Mouse (Mus musculus) heart, embryonic 12.5 days (tissue): Measurements from ENCODE around the gene Mfap4. TPM values are rescaled to one million over a fixed set of nuclear protein-coding genes. Genes with fewer than 3 reads are reported as not detected.

Experiments used
- ATAC-seq: fragments of 200-750 bp; cut with Nextera tagmentation; 2 replicates; pipeline ENCODE4 v1.8.0; 2017; ENCODE audit warnings: moderate TSS enrichment, moderate library complexity; ENCODE audit not compliant: insufficient number of reproducible peaks, low FRiP score
- H3K27ac ChIP-seq: fragments of 300-500 bp; sonication (generic); 2 replicates; pipeline ENCODE4 v1.5.1; 2016; ENCODE audit warnings: mild to moderate bottlenecking, moderate library complexity; ENCODE audit not compliant: poor library complexity, severe bottlenecking
- H3K27me3 ChIP-seq: fragments of 300-500 bp; sonication (generic); replicated peaks from 2 replicates; pipeline ENCODE4 v1.6.1; 2016; ENCODE audit warnings: mild to moderate bottlenecking, moderate library complexity
- H3K36me3 ChIP-seq: fragments of 300-500 bp; sonication (generic); 2 replicates; pipeline ENCODE4 v1.6.1; 2016; ENCODE audit warnings: mild to moderate bottlenecking, moderate library complexity
- H3K4me1 ChIP-seq: fragments of 300-500 bp; sonication (generic); replicated peaks from 2 replicates; pipeline ENCODE4 v1.6.1; 2016; ENCODE audit warnings: mild to moderate bottlenecking
- H3K4me2 ChIP-seq: fragments of 300-500 bp; sonication (generic); 2 replicates; pipeline ENCODE4 v1.6.1; 2016; ENCODE audit warnings: mild to moderate bottlenecking, moderate library complexity
- H3K4me3 ChIP-seq: fragments of 300-500 bp; sonication (generic); 2 replicates; pipeline ENCODE4 v1.5.1; 2016; ENCODE audit warnings: mild to moderate bottlenecking
- H3K9ac ChIP-seq: fragments of 300-500 bp; sonication (generic); 2 replicates; pipeline ENCODE4 v1.6.1; 2016; ENCODE audit warnings: mild to moderate bottlenecking, moderate library complexity
- H3K9me3 ChIP-seq: fragments of 300-500 bp; sonication (generic); replicated peaks from 2 replicates; pipeline ENCODE4 v1.6.1; 2016; ENCODE audit warnings: mild to moderate bottlenecking, moderate library complexity
- WGBS: fragments of 180-500 bp; shearing (Covaris S2); methylation state at CpG from one replicate; pipeline ENCODE4 v1.1.7; 2016; 5-methylcytosine and 5-hydroxymethylcytosine counted together
- polyA plus RNA-seq: library from polyadenylated mRNA; unstranded; fragments of >200 nt; fragmentation: Nextera tagmentation; extraction: Ambion mirVana; gene quantifications from 2 replicates; pipeline ENCODE4 v1.2.1, GENCODE M21; 2016

Mfap4 gene
- polyA plus RNA-seq, 1 experiment from 2014 or later, result 76.0 TPM

DNA sequence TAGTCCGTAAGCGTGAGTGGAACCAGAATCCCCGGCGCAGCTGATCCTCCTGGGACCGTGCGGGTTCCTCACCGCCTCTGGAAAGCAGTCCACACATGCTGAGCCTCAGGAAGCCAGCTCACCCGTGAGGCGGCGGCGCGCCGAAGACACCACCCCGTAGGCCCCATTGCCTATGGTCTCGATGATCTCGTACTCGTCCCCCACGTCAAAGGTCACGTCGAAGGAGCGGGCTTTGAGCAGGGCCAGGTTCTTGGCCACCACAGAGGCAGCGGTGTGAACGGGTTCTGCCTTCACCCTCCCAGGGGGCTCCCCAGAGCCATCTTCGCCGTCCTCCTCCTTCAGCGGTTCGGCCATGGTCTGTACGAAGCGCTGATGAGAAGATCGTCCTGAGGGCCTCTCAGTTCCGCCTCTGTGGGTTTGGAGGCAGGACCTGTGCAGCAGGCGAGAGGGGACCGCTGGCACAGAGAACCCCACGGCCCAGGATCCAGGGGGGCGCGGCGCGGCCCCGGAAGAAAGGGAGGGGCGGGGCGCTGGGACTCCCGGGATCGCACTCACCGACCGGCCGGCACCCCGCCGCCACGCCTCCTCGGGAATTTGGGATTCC lies 8.4 kb downstream of the Mfap4 start:
- peak; percentile 76 for ATAC-seq
- H3K36me3 ChIP-seq, result peaks cover 40% of the 10 kb centered on the region
- H3K4me1 ChIP-seq, result peaks cover 13% of the 10 kb centered on the region
- H3K27me3 ChIP-seq, result no peaks in the 10 kb centered on the region
- peak overlapping the region; percentile 90 for H3K9ac ChIP-seq
- WGBS, result under 1% methylated on average over 47 of the region's 50 CpGs
- H3K4me3 ChIP-seq, result peak overlapping the region; percentile 88
- peak overlapping the region; percentile 75 for H3K27ac ChIP-seq
- H3K9me3 ChIP-seq, result no peaks in the 10 kb centered on the region
- H3K4me2 ChIP-seq, result peak overlapping the region; percentile 87

DNA sequence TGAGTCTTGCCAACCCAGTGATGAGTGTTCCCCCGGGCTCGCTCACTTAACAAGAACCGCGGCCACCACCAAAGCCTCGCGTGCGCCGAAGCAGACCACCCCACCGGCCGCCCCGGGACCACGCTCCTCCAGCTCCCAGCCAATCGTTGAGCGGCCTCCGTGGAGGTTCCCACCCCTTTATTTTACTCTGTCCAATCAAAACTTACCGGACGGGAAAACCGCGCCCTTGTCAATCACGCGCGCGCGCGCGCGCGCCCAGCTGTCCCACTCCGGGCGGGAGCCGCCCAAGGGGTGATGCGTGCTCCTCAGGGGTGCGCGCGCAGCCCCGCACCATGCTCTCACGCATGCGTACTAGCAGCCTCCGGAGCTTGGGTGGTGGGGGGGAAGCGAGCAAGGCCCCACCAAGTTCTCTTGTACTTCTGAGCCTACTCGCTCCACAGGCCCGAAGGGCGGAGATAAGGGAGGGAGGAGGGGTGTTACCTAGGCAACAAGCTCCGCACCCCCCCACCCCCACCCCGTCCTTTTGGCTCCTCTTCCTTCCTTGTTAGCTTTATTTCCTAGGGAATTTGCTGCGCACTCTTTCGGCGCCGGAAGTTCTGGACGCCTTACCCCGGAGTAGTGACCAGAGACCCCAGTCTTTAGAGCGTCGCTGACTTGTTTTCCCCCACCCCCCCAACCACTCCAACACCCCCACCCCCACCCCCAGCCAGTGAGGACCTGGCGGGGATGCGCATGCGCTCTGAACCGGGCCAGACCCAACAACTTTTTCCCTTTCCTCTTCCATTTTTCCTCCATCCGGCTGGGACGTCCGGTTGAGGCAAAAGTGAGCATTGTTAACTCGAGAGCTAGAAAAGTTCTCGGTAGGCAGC lies 9.1 kb downstream of the Mfap4 start, which contains the start of gene Mapk7:
Mapk7 (minus strand) TSS at position 278 of the 869 bp plus-strand sequence.
- peak within 1 kb of the TSS; percentile 88 for H3K4me3 ChIP-seq
- peak; percentile 94 for ATAC-seq
- under 1% methylated on average over 59 of the region's 62 CpGs for WGBS
- H3K4me1 ChIP-seq, result peaks cover 17% of the 10 kb centered on the region
- peaks cover 33% of the 10 kb centered on the region for H3K36me3 ChIP-seq
- H3K4me2 ChIP-seq, result peak within 1 kb of the TSS; percentile 87
- no peaks in the 10 kb centered on the region for H3K9me3 ChIP-seq
- H3K27ac ChIP-seq, result peak within 1 kb of the TSS; percentile 86
- H3K9ac ChIP-seq, result peak within 1 kb of the TSS; percentile 90
- no peaks in the 10 kb centered on the region for H3K27me3 ChIP-seq

- Histone ChIP-seq H3K4me2 (no peak overlapping the region), H3K27ac (no peak overlapping the region), H3K36me3 (peaks cover 21% of the 10 kb centered on the region), H3K4me1 (peaks cover 20% of the 10 kb centered on the region), H3K9ac (no peak overlapping the region), H3K27me3 (no peaks in the 10 kb centered on the region), H3K9me3 (no peaks in the 10 kb centered on the region), H3K4me3 (no peak overlapping the region)
- ATAC-seq, result no peak
- 78% methylated on average over 2 of the region's 2 CpGs for WGBS
Measured at GRCm38 (mm10) chr11:61495528-61495927, 10.3 kb downstream of the Mfap4 start.

DNA sequence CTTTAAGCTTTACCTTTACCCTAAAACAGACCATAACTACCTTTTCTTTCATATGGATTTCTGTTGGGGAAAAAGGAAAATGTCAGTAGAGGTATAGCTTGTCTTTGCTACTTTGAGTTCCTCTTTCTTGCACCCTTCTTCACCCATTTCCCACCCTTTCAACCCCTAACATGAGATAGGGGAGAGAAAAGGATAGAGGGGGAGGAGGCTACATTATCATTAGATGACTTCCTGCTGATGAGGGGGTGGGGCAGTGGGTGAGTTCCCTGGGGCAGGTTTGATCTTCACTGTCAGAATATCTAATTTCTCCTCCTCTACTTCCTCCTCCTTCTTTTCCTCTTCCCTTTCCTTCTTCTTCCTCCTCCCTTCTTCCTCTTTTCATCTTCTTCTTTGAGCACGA lies 12.3 kb downstream of the Mfap4 start:
- Histone ChIP-seq H3K4me1 (peaks cover 20% of the 10 kb centered on the region), H3K4me3 (no peak overlapping the region), H3K27ac (no peak overlapping the region), H3K27me3 (no peaks in the 10 kb centered on the region), H3K36me3 (peaks cover 3% of the 10 kb centered on the region), H3K4me2 (no peak overlapping the region), H3K9ac (no peak overlapping the region), H3K9me3 (no peaks in the 10 kb centered on the region)
- 52% methylated on average over 1 of the region's 1 CpGs for WGBS
- ATAC-seq, result no peak

DNA sequence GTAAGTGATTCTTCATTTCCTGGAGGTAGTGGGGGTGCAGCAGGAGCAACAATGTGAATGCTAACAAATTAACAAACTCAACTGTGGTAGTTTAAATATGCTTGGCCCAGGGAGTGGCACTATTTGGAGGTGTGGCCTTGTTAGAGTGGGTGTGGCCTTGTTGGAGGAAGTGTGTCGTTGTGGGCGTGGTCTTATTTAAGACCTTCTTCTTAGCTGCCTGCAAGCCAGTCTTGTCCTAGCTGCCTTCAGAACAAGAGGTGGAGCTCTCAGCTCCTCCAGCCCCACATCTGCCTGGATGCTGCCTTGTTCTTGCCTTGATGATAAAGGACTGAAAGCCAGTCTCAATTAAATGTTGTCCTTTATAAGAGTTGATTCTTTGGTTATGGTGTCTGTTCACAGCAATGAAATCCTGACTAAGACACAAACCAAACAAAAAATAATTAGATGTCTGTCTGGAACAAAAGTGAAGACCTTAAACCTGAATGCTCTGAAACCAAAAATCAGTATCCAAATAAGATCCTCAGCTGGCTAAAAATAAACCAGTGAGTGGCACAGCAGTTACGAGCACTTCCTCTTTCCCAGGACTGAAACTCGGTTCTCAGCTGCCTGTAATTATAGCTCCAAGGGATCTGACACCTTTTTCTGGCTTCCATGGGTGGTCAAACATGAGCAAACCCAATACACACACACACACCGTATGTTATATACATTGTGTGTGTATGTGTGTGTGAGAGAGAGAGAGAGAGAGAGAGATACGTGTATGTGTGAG lies 13.7 kb downstream of the Mfap4 start:
- Histone ChIP-seq H3K9me3 (no peaks in the 10 kb centered on the region), H3K4me3 (no peak overlapping the region), H3K9ac (no peak overlapping the region), H3K27me3 (no peaks in the 10 kb centered on the region), H3K4me2 (peak overlapping the region; percentile 23; the same call in 1 of the 2 replicates), H3K36me3 (no peaks in the 10 kb centered on the region), H3K4me1 (peaks cover 10% of the 10 kb centered on the region), H3K27ac (peak overlapping the region; percentile 12)
- 56% methylated on average over 6 of the region's 6 CpGs for WGBS
- ATAC-seq, result no peak

GRCm38 (mm10) chr11:61503933-61504332 lies 18.7 kb downstream of the Mfap4 start:
- H3K9me3 ChIP-seq, result no peaks in the 10 kb centered on the region
- no peak overlapping the region for H3K4me2 ChIP-seq
- H3K27ac ChIP-seq, result no peak overlapping the region
- no peaks in the 10 kb centered on the region for H3K27me3 ChIP-seq
- H3K9ac ChIP-seq, result no peak overlapping the region
- 74% methylated on average over 8 of the region's 8 CpGs for WGBS
- ATAC-seq, result no peak
- H3K36me3 ChIP-seq, result no peaks in the 10 kb centered on the region; the same call in 1 of the 2 replicates
- H3K4me3 ChIP-seq, result no peak overlapping the region
- H3K4me1 ChIP-seq, result peaks cover 18% of the 10 kb centered on the region

GRCm38 (mm10) chr11:61504713-61505257 lies 19.6 kb downstream of the Mfap4 start, which contains the start of gene B9d1:
TSS of gene B9d1 (plus strand) at chr11:61505144.
- Histone ChIP-seq H3K9ac (peak within 1 kb of the TSS; percentile 69), H3K4me1 (peaks cover 11% of the 10 kb centered on the region), H3K4me2 (peak within 1 kb of the TSS; percentile 80), H3K9me3 (no peaks in the 10 kb centered on the region), H3K27ac (peak within 1 kb of the TSS; percentile 41), H3K27me3 (no peaks in the 10 kb centered on the region), H3K4me3 (peak within 1 kb of the TSS; percentile 63), H3K36me3 (no peaks in the 10 kb centered on the region; the same call in 1 of the 2 replicates)
- WGBS, result under 1% methylated on average over 39 of the region's 39 CpGs
- ATAC-seq, result peak; percentile 88

GRCm38 (mm10) chr11:61514953-61515352 lies 29.7 kb downstream of the Mfap4 start:
- WGBS, result 43% methylated on average over 3 of the region's 3 CpGs
- H3K4me1 ChIP-seq, result peaks cover 19% of the 10 kb centered on the region
- no peak for ATAC-seq

GRCm38 (mm10) chr11:61517971-61518370 lies 32.7 kb downstream of the Mfap4 start:
- H3K9ac ChIP-seq, result no peak overlapping the region
- no peak overlapping the region for H3K4me3 ChIP-seq
- no peak for ATAC-seq
- WGBS, result 75% methylated on average over 1 of the region's 1 CpGs
- no peak overlapping the region for H3K27ac ChIP-seq
- no peaks in the 10 kb centered on the region for H3K9me3 ChIP-seq
- H3K4me1 ChIP-seq, result peaks cover 19% of the 10 kb centered on the region
- H3K27me3 ChIP-seq, result no peaks in the 10 kb centered on the region
- H3K36me3 ChIP-seq, result peaks cover 64% of the 10 kb centered on the region
- H3K4me2 ChIP-seq, result no peak overlapping the region

More at GRCm38 (mm10) chr11:61514953-61515352, 29.7 kb downstream of the Mfap4 start:
- Histone ChIP-seq H3K4me3 (no peak overlapping the region), H3K4me2 (no peak overlapping the region), H3K9ac (no peak overlapping the region), H3K27me3 (no peaks in the 10 kb centered on the region), H3K9me3 (no peaks in the 10 kb centered on the region), H3K27ac (no peak overlapping the region), H3K36me3 (peaks cover 39% of the 10 kb centered on the region)

DNA sequence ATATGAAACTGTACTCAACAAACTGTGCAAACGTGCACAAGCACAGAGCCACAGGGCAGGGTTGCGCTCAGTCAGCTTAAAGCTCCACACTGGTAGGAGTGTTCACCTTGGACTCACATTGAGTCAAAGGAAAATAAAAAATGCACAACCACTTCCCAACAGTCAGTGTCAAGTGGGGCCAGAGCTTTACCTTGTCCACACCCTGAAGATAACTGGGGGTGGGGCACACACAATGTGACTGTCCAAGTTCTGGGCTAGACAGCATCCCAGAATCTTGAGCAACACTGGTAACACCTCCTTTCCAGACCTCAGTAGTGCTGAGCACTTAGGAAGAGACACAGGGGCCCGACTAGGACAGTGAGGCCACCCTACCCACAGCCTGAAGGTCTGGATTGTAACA lies 33.6 kb downstream of the Mfap4 start:
- peaks cover 67% of the 10 kb centered on the region for H3K36me3 ChIP-seq
- no peaks in the 10 kb centered on the region for H3K27me3 ChIP-seq
- no peak overlapping the region for H3K4me2 ChIP-seq
- H3K27ac ChIP-seq, result peak overlapping the region; percentile 51; the same call in 1 of the 2 replicates
- H3K9me3 ChIP-seq, result no peaks in the 10 kb centered on the region
- no peak overlapping the region for H3K4me3 ChIP-seq
- H3K9ac ChIP-seq, result no peak overlapping the region
- peaks cover 19% of the 10 kb centered on the region for H3K4me1 ChIP-seq
- 60% methylated on average over 3 of the region's 3 CpGs for WGBS
- peak; percentile 45; the same call in 1 of the 2 replicates for ATAC-seq
